ENCODE assay signal across 9 mouse cellular contexts in the genomic region with DNA sequence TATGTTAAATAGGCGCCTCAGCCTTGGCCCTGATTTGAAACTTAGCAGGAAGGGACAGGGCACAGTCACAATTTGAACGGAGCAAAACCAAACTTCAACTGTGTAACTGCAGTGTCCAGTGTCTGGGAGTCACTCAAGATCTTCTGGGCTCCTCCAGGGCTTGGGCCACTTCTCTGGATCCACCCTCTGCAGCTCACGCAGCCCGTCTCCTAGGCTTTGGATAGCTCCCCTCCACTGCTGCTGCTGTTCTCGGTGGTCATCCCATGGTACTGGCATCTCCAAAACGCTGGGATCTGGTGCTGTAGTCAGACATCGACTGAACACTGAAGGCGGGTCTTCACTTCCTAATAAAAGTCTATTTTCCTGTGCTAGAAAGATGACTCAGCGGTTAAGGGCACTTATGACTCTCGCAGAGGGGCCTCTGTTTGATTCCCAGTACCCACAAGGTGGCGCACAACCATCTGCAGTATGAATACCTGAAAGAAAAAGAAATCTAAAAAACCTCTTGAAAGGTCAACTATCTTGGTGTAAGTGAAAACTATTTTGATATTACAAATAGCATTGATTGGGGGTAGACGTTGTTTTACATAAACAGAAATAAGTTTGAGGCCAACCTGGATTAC. TPM values are rescaled to one million over a fixed set of nuclear protein-coding genes. Genes with fewer than 3 reads are reported as not detected.
DNase-seq lines count a peak whose midpoint lies in the region; ATAC-seq and TF ChIP-seq lines count a peak whose summit lies in the region.
"Had no signal": no experiment of that assay in that cellular context is flagged by ENCODE, and none has a peak within 500 bp of the region (broad histone marks: within the 10 kb centered on the region; RNA-seq: fewer than 3 reads in every experiment).

No protein-coding gene starts in this region.

- no peak overlapping the region for H3K4me2 ChIP-seq in intestine, postnatal 0 days (replicated peaks; ENCODE audit: low read depth)
- H3K4me2 ChIP-seq in intestine, embryonic 16.5 days (ENCODE audit: low read depth, low read length) = no peak overlapping the region
- H3K4me2 ChIP-seq in lung, embryonic 14.5 days = no peak overlapping the region

- no peaks in the 10 kb centered on the region for H3K36me3 ChIP-seq in intestine, postnatal 0 days (ENCODE audit: control insufficient read depth, insufficient read depth)
- no peaks in the 10 kb centered on the region for H3K36me3 ChIP-seq in intestine, embryonic 16.5 days (ENCODE audit: control insufficient read depth, insufficient read depth, low read length)
- no peaks in the 10 kb centered on the region for H3K36me3 ChIP-seq in lung, embryonic 14.5 days (ENCODE audit: insufficient read depth)
- H3K36me3 ChIP-seq: embryonic facial prominence, embryonic 13.5 days had no signal

- no peaks in the 10 kb centered on the region for H3K4me1 ChIP-seq in intestine, postnatal 0 days (replicated peaks; ENCODE audit: control insufficient read depth, insufficient read depth, low read length)
- no peaks in the 10 kb centered on the region for H3K4me1 ChIP-seq in intestine, embryonic 16.5 days (ENCODE audit: control insufficient read depth, insufficient read depth, low read length)
- H3K4me1 ChIP-seq in lung, embryonic 14.5 days (ENCODE audit: insufficient read depth) = no peaks in the 10 kb centered on the region

- DNase-seq in ES-CJ7 (ENCODE audit: low read depth, low spot score) = peak; percentile 82
- DNase-seq in embryo, embryonic 11.5 days (ENCODE audit: low read depth, low spot score) = peak; percentile 11
- peak; percentile 66 for DNase-seq in lung, embryonic 14.5 days
- peak; percentile 51 to 54 for DNase-seq in thymus, postnatal 36 days
- DNase-seq in layer of hippocampus, adult 18-20 months (ENCODE audit: low spot score in 2 of 2) = no peak

- peak; percentile 59 for TF ChIP-seq CTCF in intestine, postnatal 0 days (IDR thresholded peaks at IDR 0.05; ENCODE audit: low read depth)
- peak; percentile 36; the same call in 1 of the 2 replicates for TF ChIP-seq CTCF in lung, embryonic 14.5 days (IDR thresholded peaks at IDR 0.05; ENCODE audit: low read depth)

- no peak overlapping the region for H3K27ac ChIP-seq in intestine, postnatal 0 days (ENCODE audit: low read depth, low read length)
- no peak overlapping the region for H3K27ac ChIP-seq in intestine, embryonic 16.5 days (ENCODE audit: low read length)
- no peak overlapping the region for H3K27ac ChIP-seq in lung, embryonic 14.5 days (ENCODE audit: low read depth)
- H3K27ac ChIP-seq: embryonic facial prominence, embryonic 13.5 days had no signal

- 66% methylated on average over 12 of the region's 12 CpGs for WGBS in intestine, postnatal 0 days
- 64% methylated on average over 12 of the region's 12 CpGs for WGBS in intestine, embryonic 16.5 days
- WGBS in lung, embryonic 14.5 days = 55% methylated on average over 12 of the region's 12 CpGs

- H3K27me3 ChIP-seq in intestine, postnatal 0 days (replicated peaks; ENCODE audit: control insufficient read depth, insufficient read depth, low read length) = no peaks in the 10 kb centered on the region
- H3K27me3 ChIP-seq in intestine, embryonic 16.5 days (replicated peaks; ENCODE audit: control insufficient read depth, insufficient read depth, low read length) = no peaks in the 10 kb centered on the region
- H3K27me3 ChIP-seq in lung, embryonic 14.5 days (ENCODE audit: insufficient read depth, low read length) = no peaks in the 10 kb centered on the region

- no peak overlapping the region for H3K4me3 ChIP-seq in intestine, postnatal 0 days (ENCODE audit: low read depth, low read length)
- no peak overlapping the region for H3K4me3 ChIP-seq in intestine, embryonic 16.5 days (ENCODE audit: low read length)
- H3K4me3 ChIP-seq in lung, embryonic 14.5 days (ENCODE audit: low read depth, low read length) = no peak overlapping the region

- ATAC-seq in intestine, postnatal 0 days = no peak
- no peak for ATAC-seq in intestine, embryonic 16.5 days
- ATAC-seq in lung, embryonic 14.5 days (ENCODE audit: insufficient read depth) = no peak
- ATAC-seq in cerebellum, adult (ENCODE audit: insufficient number of reproducible peaks, low FRiP score, low TSS enrichment) = no peak

- no peak overlapping the region for H3K9ac ChIP-seq in intestine, postnatal 0 days (ENCODE audit: low read depth, low read length)
- H3K9ac ChIP-seq in intestine, embryonic 16.5 days (ENCODE audit: low read depth, low read length) = no peak overlapping the region
- H3K9ac ChIP-seq in lung, embryonic 14.5 days = no peak overlapping the region

- H3K9me3 ChIP-seq in intestine, postnatal 0 days (ENCODE audit: control insufficient read depth) = no peaks in the 10 kb centered on the region
- no peaks in the 10 kb centered on the region for H3K9me3 ChIP-seq in intestine, embryonic 16.5 days (ENCODE audit: control insufficient read depth, low read length)
- no peaks in the 10 kb centered on the region for H3K9me3 ChIP-seq in lung, embryonic 14.5 days (ENCODE audit: low read depth, low read length)
- H3K9me3 ChIP-seq: embryonic facial prominence, embryonic 13.5 days had no signal

RNA-seq across cellular contexts. Expression of gene Ing2, which starts 14.5 kb away (rescaled TPM):
- polyA plus RNA-seq in intestine, postnatal 0 days (2015; fragmentation: Nextera tagmentation; extraction: Ambion mirVana) = 12.6 and 13.4 TPM in 2 replicates
- polyA plus RNA-seq in intestine, embryonic 16.5 days (2015; fragmentation: Nextera tagmentation; extraction: Ambion mirVana) = 10.4 and 10.8 TPM in 2 replicates
- polyA plus RNA-seq in lung, embryonic 14.5 days (2014; fragmentation: Nextera tagmentation; extraction: Ambion mirVana) = 11.8 and 14.6 TPM in 2 replicates
- 10 to 100 TPM; 35.0 to 40.0 TPM for total RNA-seq in layer of hippocampus, adult 18-20 months (2021)

RNA-seq across cellular contexts. Expression of gene Cdkn2aip, which starts 23.9 kb away (rescaled TPM):
- 15.3 and 15.4 TPM in 2 replicates for polyA plus RNA-seq in intestine, postnatal 0 days (2015; fragmentation: Nextera tagmentation; extraction: Ambion mirVana)
- 20.0 and 21.0 TPM in 2 replicates for polyA plus RNA-seq in intestine, embryonic 16.5 days (2015; fragmentation: Nextera tagmentation; extraction: Ambion mirVana)
- polyA plus RNA-seq in lung, embryonic 14.5 days (2014; fragmentation: Nextera tagmentation; extraction: Ambion mirVana) = 24.3 and 25.2 TPM in 2 replicates
- total RNA-seq in layer of hippocampus, adult 18-20 months (2021) = 10 to 100 TPM; 18.1 to 18.2 TPM

Comparison
In these comparisons a context has a peak if more than half of its experiments do, and no peak if none do; other contexts are left out.
1. DNase-seq: peak in ES-CJ7 (single experiment), embryo, embryonic 11.5 days (single experiment), lung, embryonic 14.5 days (single experiment) and thymus, postnatal 36 days (2 of 2); none in layer of hippocampus, adult 18-20 months (0 of 2).